Mouse (Mus musculus) CD8-positive naive resting alpha-beta T cell, adult 2 months (primary cell): ENCODE data around the gene Ppp2r2c.
"Not testable (repeated sequence)": the region's sequence is repeated elsewhere in the genome, so short reads cannot be mapped to it uniquely, and the experiment has no call there.

Source experiments
- DNase-seq, 2 experiments: peaks; one replicate each; pipeline ENCODE4 v3.0.0; 2022; ENCODE audit warnings: low read depth in 2 of 2, low spot score in 2 of 2

Gene Ppp2r2c

GRCm38 (mm10) chr5:36923826-36924700 is 55.8 kb downstream of the Ppp2r2c start:
- no peak for DNase-seq

GRCm38 (mm10) chr5:36928701-36929100 is 60.4 kb downstream of the Ppp2r2c start:
- peak in 1 of 2 experiments; percentile 6 for DNase-seq

GRCm38 (mm10) chr5:36929376-36929775 is 61.1 kb downstream of the Ppp2r2c start:
- no peak for DNase-seq

DNA sequence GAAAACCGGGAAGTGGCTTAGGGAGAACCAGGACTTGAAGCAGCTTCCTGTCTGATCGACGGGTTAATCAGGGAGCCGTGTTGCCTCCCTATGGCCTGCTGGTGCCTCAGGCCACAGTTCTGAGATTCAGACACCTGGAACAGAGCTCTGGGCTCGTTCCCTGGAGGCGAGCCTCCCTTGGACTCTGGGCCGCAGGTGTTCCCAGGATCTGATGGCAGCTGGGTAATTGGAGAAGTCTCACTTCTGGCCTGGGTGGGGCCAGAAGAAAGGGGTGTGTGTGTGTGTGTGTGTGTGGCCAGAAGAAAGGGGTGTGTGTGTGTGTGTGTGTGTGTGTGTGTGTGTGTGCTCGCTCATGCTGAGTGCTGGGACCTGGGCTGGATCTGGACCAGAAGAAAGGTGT is 65.1 kb downstream of the Ppp2r2c start:
- no peak for DNase-seq

DNA sequence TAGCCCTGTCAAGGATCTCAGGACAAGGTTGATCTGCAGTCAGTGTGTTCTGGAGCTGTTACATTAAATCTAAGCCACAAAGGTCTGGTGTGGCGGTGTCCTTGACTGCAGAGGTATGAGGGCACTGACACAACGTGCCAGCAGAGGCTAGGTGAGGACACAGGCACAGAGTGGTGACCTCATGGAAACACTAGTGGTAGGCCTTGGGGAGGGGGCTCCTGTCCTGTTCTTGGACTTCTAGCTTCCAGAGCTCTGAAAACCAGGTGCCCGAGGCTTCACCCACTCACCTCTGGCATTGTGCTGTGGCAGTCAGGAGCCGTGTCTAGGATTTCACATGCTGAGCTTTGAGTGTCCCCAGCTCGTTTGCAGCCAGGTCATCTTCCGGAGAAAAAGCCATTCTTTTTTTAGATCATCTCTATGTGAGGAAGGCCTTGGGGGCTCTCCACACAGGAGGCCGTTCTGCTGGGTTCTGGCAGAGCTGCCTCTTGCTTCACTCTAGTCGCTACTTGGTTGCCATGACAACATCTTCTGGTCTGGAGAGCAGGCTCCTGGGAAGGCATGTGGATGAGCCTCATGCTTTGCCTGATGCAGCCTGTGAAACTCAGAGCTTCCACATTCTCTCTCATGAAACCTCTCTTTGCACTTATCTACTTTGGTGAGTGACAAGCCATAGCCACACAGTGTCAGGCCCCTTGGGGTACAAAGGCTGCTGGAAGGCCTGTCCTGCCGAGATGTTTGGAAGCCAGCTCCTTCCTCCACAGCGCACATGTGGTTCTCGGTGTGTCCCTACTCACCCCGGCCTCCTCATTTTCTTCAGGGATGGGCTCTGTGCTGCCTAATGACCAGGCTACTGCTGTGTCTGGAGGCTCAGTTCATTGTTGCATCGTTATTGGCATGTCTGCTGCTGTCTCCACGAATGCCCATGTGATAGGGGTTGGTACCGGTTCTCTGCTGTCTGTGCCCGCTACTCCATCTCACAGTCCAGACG is 67.5 kb downstream of the Ppp2r2c start:
- no peak for DNase-seq

GRCm38 (mm10) chr5:36936548-36936947 is 68.2 kb downstream of the Ppp2r2c start:
- DNase-seq, result no peak

- DNase-seq, result no peak
Measured at GRCm38 (mm10) chr5:36938021-36938420, 69.7 kb downstream of the Ppp2r2c start.

DNA sequence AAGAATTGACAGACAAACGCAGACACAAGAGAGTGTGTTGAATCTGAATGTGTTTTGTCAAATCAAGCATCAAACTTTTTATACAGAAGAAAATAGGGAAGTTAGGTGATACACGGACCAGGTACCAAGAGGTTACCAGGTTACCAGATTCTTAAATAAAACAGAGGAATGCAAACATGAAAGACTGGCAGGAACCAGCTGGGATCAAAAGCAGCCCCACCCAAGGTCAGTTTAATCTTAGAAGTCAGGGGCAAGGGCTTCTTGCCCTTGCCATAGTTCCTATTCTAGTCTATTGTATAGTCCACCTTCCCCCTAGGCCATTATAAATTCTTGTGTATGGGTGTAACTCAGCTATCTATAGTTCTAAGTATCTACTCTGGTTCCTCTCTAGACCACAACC is 70.7 kb downstream of the Ppp2r2c start:
- not testable (repeated sequence) for DNase-seq

DNA sequence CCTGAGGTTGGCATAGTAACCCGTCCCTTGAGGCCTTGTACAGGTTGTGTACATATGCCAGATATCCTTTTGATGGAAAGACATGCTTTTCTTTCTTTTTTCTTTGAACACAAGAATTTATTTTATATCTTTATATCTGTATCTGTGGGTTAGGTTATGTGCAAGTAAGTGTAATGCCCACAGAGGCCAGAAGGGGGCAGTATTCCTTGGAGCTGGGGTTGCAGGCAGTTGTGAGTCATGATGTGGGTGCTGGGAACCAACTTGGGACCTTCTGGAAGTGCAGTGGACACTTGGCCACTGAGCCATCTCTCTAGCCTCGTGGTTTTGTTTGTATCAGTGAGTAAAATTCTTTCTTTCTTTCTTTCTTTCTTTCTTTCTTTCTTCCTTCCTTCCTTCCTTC is 74.1 kb downstream of the Ppp2r2c start:
- no peak for DNase-seq

- DNase-seq, result no peak
Measured at GRCm38 (mm10) chr5:36944552-36944951, 76.2 kb downstream of the Ppp2r2c start.

DNA sequence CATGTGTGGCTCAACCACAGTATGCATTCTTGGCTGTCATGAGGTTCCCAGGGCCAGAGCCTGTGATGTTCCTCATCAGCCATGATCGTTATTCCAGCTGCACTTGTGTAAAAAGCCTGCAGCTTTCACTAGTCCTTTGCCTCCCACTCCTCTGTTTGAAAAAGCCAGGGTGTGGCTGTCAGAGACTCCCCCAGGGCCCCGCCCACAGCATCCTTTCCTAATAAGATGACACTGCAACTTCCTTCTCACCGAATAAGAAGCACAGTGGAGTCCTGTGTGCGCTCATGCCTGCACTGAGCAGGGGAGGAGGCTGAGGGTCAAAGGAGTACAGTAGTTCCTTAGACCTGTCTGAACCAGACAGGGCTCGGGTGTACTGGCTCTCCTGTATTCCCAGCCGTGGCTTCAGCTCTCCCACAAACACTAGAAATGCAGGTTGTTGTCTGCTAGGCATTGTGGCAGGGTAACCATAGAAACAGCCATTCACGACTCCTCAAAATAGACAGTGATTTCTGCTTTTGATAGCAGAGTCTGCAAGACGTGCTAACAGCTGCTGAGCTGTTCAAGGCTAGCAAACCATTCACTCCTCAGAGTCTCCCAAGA is 76.9 kb downstream of the Ppp2r2c start:
- DNase-seq, result no peak

GRCm38 (mm10) chr5:36945713-36946112 is 77.4 kb downstream of the Ppp2r2c start:
- no peak for DNase-seq

- DNase-seq, result peak; percentile 41 to 44
Measured at GRCm38 (mm10) chr5:36946445-36946844, 78.1 kb downstream of the Ppp2r2c start.

DNA sequence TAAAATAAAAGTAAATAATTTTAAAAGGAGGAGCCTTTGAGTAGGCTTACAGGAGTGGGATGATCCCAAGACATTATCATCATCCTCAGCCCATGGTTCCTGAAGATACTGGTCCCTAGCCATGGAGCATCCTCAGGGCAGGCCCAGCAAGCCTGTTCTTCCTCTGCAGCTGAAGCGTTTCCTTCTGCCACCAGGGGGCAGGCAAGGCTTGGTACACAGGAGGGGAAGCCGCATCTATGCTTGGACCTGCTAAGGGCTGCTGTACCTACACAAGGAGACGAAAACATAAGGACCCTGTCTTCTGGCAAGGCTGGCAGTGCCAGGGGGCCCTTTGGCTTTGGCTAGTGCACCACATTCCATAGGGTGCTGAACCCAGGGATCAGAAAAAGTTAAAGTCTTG is 80.5 kb downstream of the Ppp2r2c start:
- peak; percentile 61 to 71 for DNase-seq

DNA sequence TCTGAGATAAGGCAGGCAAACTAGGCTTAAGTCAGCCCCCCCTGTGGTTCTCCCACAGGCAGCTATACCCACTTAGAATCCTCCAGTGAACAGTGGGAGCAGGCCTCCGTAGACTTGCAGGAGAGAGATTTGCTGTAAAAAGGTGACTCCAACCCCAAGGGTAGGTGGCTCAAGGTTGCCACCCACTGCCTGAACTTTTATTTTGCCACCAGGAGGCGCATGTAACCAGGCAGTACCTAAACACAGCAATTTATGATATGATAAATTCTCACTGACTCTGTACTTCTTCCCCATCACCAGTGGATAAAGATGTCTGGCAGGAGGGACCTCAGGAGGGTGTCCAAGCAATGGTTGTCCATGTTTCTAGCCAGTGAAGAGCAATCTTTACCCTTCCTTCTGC is 82.6 kb downstream of the Ppp2r2c start:
- peak in 1 of 2 experiments; percentile 15 for DNase-seq

DNA sequence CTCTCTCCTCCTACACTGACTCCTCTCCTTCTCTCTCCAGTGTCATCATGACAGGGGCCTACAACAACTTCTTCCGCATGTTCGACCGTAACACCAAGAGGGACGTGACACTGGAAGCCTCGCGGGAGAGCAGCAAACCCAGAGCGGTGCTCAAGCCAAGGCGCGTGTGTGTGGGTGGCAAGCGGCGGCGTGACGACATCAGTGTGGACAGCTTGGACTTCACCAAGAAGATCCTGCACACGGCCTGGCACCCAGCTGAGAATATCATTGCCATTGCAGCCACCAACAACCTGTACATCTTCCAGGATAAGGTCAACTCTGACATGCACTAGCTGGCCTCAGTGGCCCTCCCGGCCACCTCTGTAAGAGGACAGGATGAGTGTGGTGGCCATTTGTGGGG is 84.0 kb downstream of the Ppp2r2c start:
- DNase-seq, result no peak

- DNase-seq, result peak; percentile 12 to 36
Measured at GRCm38 (mm10) chr5:36955366-36955765, 87.1 kb downstream of the Ppp2r2c start.

GRCm38 (mm10) chr5:36958837-36959236 is 90.5 kb downstream of the Ppp2r2c start:
- peak; percentile 61 to 67 for DNase-seq

GRCm38 (mm10) chr5:36960501-36960900 is 92.2 kb downstream of the Ppp2r2c start:
- no peak for DNase-seq

DNA sequence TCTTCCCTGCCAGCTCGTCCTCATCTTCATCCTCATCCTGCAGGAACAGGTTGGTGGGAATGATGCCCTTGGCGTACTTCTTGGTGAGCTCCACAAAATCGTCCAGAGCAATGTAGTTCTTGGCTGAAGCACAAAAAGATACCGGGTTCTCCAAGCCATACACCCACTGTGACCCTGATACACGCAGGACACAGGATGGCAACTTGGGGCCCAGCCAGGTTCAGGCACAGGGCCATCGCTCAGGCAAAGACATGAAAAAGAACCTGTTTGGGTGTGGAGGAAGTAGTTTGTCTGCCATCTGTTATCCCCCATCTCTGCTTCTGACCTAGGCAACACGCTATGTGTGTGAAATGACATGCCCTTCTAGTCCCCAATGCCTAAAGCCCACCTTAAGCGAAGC is 103.3 kb downstream of the Ppp2r2c start:
- no peak for DNase-seq

DNA sequence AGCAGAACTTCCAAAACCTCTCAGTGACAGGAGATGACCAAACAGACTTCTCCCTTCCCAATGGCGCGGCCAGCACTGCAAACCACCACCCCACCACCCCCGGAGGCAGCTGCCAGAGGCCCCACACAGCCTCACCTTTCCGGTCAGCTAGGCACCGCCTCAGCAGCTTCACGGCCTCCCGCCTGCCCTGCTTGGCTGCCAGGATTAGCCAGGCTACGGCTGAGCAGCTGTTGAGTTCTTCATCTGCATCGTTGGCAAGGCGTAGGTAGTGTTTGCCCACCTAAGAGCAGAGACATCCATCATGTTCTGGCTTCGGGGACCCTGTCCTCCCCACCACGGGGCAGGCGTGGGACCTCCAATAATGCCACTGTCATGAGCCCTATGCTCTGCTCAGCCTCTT is 107.0 kb downstream of the Ppp2r2c start:
- no peak for DNase-seq
